9 mouse cellular contexts compared by ENCODE assay signal in genomic region chr12:32632935-32633334, GRCm38 (mm10).
A peak's percentile ranks its signal among the peaks of the same experiment; 100 is the strongest.
DNase-seq lines count a peak whose midpoint lies in the region.
"Had no signal": no experiment of that assay in that cellular context is flagged by ENCODE, and none has a peak within 500 bp of the region (broad histone marks: within the 10 kb centered on the region; RNA-seq: fewer than 3 reads in every experiment).

No protein-coding gene starts in this region.

- DNase-seq in embryo, embryonic 11 days: peak; percentile 9
- DNase-seq in embryo, embryonic 10 days (ENCODE audit: low spot score): no peak
- DNase-seq in right cerebral cortex, adult 18-20 months: peak; percentile 9
- no peak for DNase-seq in right cerebral cortex, postnatal 25 days
- peak; percentile 21 to 42 for DNase-seq in layer of hippocampus, postnatal 14 days (ENCODE audit: low spot score in 2 of 2)
- peak; percentile 10 for DNase-seq in telencephalon, adult 2 months (ENCODE audit: low read depth, low spot score)
- DNase-seq in adrenal gland, postnatal 14 days: no peak
- no peak for DNase-seq in T-cell, adult 2 months (ENCODE audit: low spot score)
- DNase-seq: heart, postnatal 10 days had no signal

Comparison
In these comparisons a context has a peak if more than half of its experiments do, and no peak if none do; other contexts are left out.
1. DNase-seq: peak in embryo, embryonic 11 days (single experiment), right cerebral cortex, adult 18-20 months (single experiment), layer of hippocampus, postnatal 14 days (2 of 2) and telencephalon, adult 2 months (single experiment); none in embryo, embryonic 10 days (single experiment), right cerebral cortex, postnatal 25 days (single experiment), adrenal gland, postnatal 14 days (single experiment) and T-cell, adult 2 months (single experiment).